Mouse (Mus musculus): ENCODE data around the gene Insig2.
A peak's percentile ranks its signal among the peaks of the same experiment; 100 is the strongest.

Insig2 gene

DNA sequence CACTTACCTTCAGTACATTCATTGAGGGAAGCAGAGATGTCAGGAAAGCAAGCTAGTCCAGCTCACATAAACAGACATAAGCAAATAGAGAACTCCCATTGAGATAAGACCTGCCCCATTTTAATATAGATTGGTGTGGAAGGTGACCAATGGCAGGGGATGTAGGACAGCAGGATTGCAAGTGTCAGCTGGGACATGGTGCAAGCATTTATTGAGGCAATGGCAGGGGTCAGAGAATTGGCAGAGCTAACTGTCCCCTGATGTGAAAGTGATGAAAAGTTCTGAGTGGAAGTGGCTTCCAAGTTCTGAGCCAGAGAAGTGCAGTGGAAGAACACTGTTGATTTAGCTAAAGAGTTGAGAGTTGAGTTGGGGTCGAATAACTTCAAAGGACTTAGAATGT is at the start of gene Insig2:
Insig2 (minus strand) TSS at position 105 of the 400 bp plus-strand sequence.
- DNase-seq: no peak

DNA sequence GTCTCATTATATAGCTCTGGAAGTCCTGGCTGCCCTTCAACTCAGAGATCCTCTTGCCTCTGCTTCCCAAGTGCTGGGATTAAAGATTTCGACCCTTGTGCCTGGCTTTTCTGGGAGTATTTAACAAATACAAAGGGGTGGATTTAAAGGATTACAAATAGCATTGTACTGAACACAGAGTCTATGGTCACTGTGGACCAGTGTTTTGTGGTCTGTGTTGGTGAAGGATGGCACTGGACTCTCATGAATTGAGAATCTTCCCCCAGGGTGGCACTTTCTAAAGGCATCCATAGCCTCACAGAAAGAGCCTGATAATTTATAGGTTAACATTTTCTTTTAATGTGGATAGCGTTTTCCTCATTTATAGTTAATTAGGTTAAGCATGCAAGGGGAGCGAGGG is 49.2 kb upstream of the Insig2 start:
- DNase-seq: no peak

DNA sequence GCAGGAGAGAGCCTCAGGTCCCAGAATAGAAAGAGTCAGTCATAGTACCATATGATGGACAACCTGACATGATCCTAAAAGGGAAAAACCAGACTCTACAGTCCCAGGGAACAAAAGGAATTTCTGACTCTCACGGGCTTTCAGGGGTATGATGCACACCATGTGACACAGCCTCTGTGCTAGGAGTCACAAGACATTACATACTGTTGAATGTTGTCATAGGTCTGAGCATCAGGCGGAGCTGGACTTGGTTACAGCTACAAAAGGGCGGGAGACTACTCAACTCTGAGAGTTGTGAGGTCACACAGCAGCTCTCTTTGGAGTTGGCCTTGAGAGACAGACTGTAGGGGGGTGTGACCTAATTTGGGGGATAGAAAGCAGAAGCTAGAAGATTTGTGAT is 47.6 kb upstream of the Insig2 start:
- no peak for DNase-seq

DNA sequence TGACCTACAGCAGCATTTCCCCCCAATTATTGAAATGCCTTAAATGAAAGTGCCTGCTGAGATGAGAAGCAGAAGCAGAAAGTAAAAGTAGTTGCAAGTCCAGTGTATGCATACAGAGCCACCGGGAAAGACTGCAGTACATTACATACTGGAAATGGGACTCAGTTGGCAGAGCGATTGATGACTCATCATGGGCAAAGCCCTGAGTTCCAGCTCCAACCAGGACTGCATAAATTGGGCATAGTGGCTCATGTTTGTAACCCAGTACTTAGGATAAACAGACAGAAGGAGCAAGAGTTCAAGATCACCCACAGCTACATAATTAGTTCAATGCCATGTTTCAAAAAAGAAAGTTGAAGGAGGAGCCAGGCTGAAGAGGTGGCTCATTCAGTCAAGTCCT is 45.5 kb upstream of the Insig2 start:
- no peak for DNase-seq

DNA sequence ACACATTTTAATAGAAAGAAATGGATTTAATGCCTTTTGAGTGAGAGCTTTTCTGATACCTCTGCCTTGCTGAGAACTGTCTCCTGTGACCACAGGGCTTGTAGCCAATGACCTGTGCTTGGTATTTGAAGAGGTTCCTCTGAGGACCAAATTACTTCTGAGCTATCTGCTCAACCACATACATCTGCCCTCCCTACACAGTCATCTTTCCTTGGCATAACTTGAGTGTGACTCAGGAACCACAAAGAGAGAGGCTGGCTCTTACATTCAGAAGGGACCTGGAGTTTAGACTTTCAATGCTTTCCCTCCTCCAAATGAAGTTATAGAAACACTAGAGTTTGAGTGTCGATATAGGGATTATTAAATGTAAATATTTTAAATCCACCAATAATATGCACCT is 45.0 kb upstream of the Insig2 start:
- DNase-seq: no peak

DNA sequence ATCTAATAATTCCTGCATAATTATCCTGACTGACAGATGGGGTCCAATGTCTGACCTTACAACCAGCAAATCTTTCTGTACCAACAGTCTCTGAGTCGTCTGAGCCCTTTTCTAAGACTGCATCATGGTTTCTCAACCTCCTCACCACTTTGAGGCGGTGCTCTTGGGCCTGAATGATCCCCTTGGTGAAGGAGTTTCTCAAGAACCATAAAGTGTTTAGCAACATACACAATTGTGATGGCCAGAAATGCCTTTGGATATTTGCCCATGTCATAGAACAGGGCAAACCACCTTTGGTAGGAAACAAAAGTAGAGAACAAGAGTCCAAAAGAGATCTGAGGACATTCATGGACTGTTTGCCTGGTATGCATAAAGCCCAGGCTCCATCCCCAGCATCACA is 41.2 kb upstream of the Insig2 start:
- no peak for DNase-seq

DNA sequence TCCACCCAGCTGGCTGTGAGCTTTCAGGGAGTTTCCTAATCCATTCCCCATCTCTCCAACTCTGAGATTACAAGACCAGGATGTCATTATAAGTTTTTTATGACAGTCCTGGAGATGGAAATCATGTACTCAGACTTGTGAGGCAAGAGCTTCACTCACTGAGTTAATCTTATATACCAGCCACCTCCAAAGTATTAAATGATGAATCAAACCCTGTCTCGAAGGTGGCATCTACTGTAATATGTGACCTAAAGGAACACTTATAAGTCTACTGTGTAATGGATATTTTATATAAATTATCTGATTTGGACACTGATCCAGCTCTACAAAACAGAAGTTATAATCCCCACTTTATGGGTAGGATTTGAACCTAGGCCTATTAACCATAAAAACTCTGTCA is 40.3 kb upstream of the Insig2 start:
- DNase-seq: no peak

DNA sequence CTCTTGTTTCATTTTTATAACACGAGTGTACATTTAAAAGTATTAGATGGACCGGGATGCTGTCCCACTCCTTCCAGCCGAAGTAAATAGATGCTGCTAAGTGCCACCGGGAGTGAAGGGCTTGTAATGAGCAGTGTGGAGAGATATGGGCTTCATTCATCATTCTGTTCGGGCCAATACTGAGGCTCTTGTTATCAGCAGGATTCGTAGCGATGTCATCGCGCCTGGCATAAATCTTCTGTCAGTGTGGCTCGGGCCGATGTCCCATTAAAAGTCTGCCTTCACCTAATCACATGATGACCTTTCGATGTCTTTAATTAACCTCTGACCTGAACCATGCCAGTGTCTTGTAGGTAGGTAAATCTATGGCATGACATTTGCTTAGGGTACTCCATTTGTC is 39.1 kb upstream of the Insig2 start:
- DNase-seq: no peak

DNA sequence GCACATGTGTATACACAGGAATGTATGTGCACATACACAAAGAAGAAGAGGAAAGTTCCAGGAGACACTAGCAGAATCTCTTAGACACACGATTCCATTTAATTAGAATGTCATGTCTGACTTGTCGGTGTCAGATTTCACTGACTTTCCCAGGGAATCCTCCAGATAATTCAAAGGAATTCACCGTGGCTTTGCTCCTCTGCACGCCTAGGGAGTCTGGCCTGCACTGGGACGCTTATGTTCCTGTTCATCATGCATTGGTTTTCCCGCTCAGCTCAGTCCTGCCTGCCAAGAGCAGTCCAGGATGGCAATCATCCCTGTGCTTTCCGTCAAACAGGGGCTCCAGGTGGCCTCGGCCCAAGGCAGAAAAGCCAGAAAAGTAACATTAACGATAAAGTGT is 34.9 kb upstream of the Insig2 start:
- no peak for DNase-seq

DNA sequence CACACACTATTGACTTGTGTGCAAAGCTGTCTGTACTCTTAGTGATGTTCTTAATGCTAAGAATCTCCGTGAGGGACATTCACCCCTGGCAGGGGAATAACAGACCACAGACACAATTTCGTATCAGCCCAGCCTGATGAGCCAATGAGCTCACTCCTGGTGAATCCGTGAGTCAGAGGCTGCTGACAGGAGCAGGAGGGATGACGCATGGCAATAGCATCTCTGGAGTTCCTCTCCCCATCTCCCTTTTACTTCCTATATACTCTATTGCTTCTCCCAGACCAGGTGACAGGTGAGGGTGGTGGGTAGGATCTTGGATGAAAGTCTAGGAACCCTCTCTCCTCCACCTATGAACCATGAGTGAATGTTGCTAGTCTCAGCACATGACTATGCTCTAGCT is 28.2 kb upstream of the Insig2 start:
- DNase-seq: no peak

DNA sequence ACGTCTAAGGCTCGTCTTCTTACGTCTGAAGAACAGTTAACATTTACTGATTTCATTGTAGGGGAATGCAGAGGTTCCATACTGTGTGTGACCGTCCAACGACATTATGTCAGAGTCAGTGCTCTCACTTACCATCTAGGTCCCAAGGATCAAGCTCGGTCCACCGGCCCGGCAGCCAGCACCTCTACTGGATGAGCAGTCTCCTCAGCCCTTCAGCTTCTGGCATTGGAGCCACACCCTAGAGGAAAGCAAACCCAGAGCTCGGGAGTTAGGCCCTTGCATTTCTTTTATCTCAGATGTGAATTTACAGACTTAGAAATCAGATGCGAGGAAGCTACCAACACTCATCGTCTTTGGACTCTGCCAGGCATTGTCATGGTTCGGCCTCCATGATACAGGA is 27.3 kb upstream of the Insig2 start:
- no peak for DNase-seq

DNA sequence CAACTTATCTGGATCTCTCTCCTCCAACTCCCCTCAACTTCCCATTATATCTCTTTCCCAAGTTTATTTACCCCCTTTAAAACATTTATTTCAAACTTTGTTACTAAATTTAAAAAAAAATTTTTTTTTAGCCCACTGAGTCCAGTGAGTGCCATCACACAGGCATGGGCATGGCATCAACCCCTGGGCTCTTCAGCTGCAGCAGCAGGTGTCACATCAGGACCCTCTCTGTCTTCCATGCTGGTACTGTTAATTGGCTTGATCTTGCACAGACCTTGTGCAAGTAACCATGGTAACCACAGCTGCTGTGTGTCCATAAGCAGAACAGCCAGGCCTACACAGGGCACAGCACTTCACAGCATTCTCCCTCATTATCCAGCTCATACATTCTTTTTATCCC is 21.4 kb upstream of the Insig2 start:
- DNase-seq: no peak

DNA sequence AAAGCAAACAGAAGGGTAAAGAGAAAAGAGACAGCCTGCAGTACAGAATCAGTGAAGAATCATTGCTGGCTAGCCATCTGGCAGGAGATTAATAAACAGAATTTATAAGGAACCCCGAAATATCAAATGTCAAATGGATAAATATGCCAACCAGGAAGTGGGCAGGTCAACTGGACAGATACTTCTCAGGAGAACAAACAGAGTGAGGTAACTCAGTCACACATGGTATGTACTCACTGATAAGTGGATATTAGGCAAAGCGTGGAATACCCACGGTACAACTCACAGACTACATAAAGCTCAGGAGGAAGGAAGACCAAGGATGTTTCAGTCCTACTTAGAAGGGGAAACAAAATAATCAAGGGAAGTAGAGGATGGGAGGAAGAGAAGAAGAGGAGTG is 18.6 kb upstream of the Insig2 start:
- DNase-seq: no peak

DNA sequence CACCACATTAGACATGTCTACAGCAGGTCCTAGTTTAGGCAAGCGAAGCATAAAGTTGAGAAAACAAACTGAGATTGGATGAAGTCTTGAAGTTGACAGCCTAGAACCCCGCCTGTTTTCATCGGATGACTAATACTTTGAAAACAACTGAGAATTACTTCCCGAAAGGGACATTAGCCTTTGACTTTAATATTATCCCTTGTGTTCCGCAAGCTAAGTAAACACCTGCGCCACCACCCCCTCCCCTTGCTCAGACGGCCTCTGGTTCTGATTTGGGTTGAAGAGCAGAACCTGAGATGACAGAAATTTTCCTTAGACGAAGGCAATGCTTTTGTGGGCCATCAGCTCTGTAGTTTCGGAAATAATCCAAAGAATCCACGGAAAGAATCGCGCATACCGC is 18.2 kb upstream of the Insig2 start:
- no peak for DNase-seq

DNA sequence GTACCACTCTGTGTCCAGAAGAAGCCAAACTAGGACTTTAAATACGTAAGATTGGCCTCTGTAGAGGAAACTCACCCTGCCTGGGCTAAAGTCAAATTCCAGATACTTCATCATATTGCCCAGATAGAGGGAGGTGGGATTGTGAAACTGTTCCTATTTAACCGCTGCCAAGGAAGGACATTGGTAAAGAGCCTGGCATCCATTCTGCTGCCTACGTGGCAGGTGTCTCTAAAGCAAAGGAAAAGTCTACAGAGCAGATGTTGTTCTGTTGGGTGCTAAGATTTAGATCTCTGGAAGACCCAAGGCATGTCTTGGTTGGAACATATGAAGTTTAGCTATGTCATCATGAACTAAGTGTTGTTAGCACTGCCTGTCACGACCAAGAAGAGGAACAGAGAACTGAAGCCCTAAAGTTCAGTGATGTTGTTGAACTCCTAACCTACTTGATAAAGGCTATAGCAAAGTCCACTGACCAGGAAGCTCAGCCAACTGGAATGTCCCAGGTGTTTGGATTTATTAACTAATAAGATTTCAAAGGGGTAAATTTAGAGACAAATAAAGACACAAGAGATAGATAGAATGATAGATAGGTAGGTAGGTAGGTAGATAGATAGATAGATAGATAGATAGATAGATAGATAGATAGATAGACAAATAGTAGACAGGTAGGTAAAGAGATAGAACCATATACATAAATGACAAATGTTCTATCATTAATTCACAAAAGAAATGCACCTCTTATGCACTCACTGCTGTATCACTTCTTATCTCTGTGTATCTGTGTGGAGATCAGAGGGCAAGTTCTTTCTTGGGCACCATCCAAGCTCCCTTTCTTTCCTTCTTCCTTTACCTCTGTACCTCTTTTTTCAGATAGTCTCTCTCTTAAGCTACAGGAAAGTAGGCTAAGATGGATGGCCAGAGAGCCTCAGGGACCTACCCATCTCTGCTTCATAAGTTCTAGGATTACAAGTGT is 16.8 kb upstream of the Insig2 start:
- DNase-seq: no peak

DNA sequence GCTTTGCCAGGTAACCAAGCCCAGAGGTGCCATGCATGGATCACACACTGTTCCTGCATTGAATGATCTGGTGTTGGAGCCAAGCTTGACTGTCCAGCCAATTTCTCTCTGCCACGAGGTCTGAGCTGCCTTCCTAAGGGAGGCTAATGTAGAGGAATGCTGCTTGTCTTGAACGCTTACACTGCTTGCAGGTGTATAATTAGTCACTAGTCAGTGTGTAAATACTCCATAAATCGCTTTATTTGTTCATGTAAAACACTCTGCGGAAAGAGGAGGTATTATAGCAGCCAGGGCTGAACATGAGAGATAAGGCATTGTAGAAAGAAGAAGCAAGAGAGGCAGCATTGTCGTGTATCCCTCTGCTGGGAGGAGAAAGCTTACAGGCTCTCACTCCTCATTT is 11.6 kb upstream of the Insig2 start:
- DNase-seq: no peak

DNA sequence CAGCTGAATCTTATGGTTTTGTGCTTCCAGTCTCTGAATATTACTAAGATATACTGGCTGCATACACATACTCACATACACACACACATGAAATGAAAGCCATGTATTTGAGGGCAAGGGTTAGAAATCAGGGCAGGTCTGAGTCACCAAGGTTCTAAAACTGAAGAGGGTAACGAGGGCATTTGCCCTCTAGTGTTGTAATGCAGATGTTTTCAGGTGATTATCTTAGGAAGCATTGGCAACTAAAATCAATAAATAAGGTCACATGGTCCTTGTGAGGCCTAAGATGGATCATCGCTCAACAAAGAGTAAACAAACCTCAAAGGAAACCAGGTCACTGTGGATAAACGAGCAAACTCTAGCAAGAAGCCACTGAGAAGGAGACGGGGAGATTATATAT is 3.4 kb upstream of the Insig2 start:
- DNase-seq: no peak

DNA sequence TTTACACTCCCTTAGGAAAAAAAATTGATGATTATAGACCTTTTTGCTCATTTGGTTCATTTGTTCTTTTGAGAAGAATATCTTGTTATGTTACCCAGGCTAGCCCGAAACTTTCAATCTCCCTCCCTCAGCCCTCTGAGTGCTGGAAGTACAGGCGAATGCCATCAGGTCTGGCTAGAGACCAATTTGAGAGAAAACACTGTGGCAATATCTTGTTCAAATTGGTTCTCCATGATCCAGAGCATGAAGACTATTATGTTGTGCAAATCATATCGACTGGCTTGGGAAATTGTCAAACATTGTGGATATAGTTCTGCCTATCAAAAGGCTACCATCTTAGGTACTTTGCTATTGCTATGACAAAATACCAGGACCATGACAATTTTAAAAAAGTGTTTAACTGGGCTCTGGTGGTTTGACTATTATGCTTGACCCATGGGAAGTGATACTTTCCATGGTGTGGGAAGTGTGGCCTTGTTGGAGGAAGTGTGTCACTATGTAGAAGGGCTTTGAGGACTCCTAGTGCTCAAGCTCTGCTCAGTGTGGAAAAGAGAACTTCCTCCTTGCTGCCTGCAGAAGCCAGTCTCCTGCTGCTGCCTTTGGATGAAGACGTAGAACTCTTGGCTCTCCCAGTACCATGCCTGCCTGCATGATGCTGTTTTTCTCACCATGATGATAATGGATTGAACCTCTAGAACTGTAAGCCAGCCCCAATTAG is 1.8 kb upstream of the Insig2 start:
- no peak for DNase-seq

DNA sequence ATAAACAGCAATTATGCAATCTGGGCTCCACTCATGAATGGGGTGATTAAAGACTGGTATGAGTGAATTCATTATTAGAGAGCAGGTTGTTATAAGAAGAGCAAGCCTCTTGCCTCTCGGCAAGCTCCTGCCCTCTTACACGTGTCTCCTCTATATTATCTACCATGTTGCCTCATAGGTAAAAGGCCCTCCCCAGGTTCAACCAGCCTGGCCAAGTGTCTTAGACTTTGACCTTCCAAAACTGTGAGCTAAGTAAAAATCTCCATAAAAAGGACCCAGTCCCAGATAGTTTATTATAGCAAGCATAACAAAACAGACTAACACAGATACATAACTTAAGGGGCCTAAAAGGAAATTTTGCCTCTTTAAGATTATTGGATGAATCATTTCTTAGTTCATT is 1.8 kb downstream of the Insig2 start:
- DNase-seq: no peak

DNA sequence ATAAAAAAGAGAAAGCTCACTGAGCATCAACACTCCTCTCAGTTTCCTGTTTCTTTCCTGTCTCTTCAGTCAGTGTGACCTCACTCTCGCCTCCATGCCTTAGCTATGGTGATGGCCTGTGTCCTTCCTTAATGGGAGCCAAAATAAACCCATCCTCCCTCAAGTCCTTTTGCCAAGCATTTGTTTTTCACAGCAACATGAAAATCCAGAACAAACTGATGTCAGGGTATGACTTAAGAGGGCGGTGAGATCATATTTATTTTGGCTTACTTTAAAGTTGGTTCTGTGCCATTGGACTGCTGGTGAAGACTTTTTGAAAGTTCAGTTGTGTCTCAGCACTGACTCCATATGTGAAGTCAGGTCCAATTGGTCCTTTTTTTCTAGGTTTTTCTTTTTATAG is 3.0 kb downstream of the Insig2 start:
- no peak for DNase-seq

DNA sequence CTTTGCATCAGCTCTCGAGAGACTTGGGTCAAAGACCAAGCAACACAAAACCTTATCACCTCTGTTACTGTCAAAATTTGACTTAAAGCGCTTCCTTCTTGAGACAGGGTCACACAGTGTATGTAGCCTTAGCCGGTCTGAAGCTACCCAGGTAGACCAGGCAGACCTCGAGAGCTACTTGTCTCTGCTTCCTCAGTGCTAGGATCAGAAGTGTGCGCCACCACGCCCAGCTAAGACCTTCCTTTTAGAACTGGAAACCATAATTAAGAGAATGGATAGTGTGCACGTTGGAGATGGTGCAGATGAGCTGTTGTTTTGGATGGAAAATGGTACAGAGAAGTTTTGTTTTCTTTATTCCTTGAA is 4.2 kb downstream of the Insig2 start:
- DNase-seq: peak in 1 of 2 experiments; percentile 35

DNA sequence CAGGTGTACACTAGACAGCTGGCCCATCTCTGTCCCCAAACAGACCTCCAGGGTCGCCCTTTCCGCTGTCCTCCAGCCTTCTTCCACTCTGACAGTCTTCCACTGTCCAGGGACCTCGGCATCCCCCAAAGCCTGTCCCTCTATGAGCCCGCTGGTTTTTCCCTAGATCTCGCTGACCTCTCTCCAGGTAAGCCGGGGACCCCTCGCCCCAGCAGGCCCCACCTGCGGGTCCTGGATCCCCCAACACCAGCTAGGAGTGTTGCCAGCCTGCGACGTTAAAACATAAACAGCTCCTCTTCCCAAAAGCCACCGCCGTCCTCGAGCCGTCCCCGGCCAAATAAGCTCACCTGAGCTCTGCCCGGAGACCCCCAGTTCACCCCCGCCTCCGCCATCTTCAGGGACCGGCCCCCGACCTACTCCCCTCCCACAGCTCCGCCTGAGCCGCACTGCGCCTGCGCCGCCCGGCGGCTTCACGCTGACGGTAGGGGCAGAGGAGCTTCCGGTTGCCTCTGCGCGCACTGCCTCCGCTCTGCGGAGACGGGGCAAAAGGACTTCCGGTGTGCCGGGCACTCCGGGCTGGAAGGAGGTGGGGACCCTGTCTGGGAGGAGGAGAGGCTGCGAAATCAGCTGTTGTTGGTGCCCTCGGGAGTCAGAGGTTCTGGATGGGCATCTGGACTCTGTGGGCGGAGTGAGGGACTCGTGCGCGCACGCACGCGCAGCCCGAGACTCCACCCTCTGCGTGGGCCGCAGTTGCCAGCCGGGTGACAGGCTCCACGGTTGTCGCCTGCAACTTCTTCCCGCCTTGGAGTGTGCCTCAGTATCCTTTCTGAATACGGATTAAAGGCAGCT is 4.8 kb downstream of the Insig2 start:
- peak; percentile 95 to 97 for DNase-seq

DNA sequence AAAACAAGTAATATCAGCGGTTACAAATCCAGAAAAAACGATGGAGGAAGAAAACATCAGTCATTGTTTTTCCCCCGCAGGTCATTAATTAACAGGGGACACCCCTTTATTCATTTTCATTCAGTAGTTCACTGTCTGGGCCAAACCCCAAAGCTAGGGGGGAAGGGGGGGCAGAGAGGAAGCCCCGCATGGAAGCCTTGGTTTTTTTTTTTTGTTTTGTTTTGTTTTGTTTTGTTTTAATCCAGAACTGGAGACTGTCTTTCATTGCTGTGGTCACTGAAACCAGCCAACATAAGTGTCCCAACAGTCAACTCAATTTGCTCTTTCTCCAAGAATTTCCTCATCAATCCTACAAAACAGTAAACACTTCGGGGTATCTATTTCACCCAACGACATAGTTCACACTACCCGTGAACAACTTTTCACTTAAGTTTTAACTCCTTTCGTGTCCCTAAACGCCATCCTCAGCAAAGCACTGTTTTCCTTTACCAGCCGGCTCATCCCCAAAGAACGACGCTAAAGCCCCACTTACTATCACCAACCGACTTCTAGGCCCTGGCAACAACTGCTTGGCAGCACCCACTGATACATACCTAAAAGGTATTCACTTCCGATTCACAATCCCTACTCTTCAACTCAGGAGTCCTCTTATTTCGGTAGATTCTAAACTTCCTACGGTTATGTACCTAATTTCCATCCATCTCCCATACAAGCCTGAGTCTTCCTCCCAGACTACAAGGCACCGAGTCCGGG is 5.6 kb downstream of the Insig2 start:
- no peak for DNase-seq

Data from thymus, postnatal 36 days (tissue).